Mouse (Mus musculus): ENCODE measurements around the gene Ovca2.

- TF ChIP-seq ZC3H11A (IDR thresholded peaks at IDR 0.05; ENCODE audit: borderline replicate concordance, low read depth, low read length) (no peak), ZNF384 (IDR thresholded peaks at IDR 0.05; ENCODE audit: low read depth, low read length) (no peak)
Measured at GRCm38 (mm10) chr11:75201721-75202120, 23.1 kb upstream of the Ovca2 start.
